Mouse (Mus musculus) cortical plate, adult 2 months (tissue): ENCODE data around the gene Smc6. TPM values are rescaled to one million over a fixed set of nuclear protein-coding genes. Genes with fewer than 3 reads are reported as not detected.

Experiments used
- H3K27ac ChIP-seq: fragments of 200-500 bp; 2 replicates; pipeline ENCODE4 v1.5.1; 2012; ENCODE audit warnings: low read length, control low read depth, inconsistent platforms; ENCODE audit not compliant: insufficient read depth
- H3K4me1 ChIP-seq: fragments of 200-500 bp; 2 replicates; pipeline ENCODE4 v1.6.1; 2011; ENCODE audit warnings: low read length; ENCODE audit not compliant: control insufficient read depth, insufficient read depth
- H3K4me3 ChIP-seq: fragments of 200-500 bp; 2 replicates; pipeline ENCODE4 v1.5.1; 2011; ENCODE audit warnings: mild to moderate bottlenecking, low read length, control low read depth; ENCODE audit not compliant: insufficient read depth
- CTCF ChIP-seq: fragments of 200-500 bp; IDR thresholded peaks from 2 replicates; pipeline ENCODE4 v1.5.1; 2011; ENCODE audit warnings: mild to moderate bottlenecking, control low read depth, low read length; ENCODE audit not compliant: insufficient read depth; ENCODE audit errors: extremely low read depth
- POLR2A ChIP-seq: fragments of 200-500 bp; IDR thresholded peaks from 2 replicates; pipeline ENCODE4 v1.6.1; 2011; ENCODE audit warnings: mild to moderate bottlenecking, low read length, control low read depth; ENCODE audit not compliant: insufficient read depth; ENCODE audit errors: extremely low read depth
- polyA plus RNA-seq: library from polyadenylated mRNA; depleted of rRNA; stranded (reverse); fragments of >200 nt; gene quantifications from 2 replicates; pipeline ENCODE4 v1.2.3, GENCODE M21; 2012

Gene Smc6
- polyA plus RNA-seq, 1 experiment: 40.6 TPM

- Histone ChIP-seq H3K4me3 (no peak overlapping the region), H3K27ac (no peak overlapping the region), H3K4me1 (no peaks in the 10 kb centered on the region)
- TF ChIP-seq CTCF: no peak
- TF ChIP-seq POLR2A: no peak
Observed at GRCm38 (mm10) chr12:11277207-11277606, 11.5 kb downstream of the Smc6 start.

GRCm38 (mm10) chr12:11279886-11280285 is 14.2 kb downstream of the Smc6 start:
- Histone ChIP-seq H3K27ac (no peak overlapping the region), H3K4me3 (no peak overlapping the region), H3K4me1 (no peaks in the 10 kb centered on the region)
- no peak for TF ChIP-seq POLR2A
- TF ChIP-seq CTCF: no peak

- H3K4me1 ChIP-seq: no peaks in the 10 kb centered on the region
- no peak overlapping the region for H3K4me3 ChIP-seq
- TF ChIP-seq POLR2A (no peak), CTCF (no peak)
Observed at GRCm38 (mm10) chr12:11281584-11281983, 15.9 kb downstream of the Smc6 start.

GRCm38 (mm10) chr12:11286382-11286781 is 20.7 kb downstream of the Smc6 start:
- no peaks in the 10 kb centered on the region for H3K4me1 ChIP-seq
- no peak overlapping the region for H3K4me3 ChIP-seq
- TF ChIP-seq CTCF (no peak), POLR2A (no peak)
- H3K27ac ChIP-seq: no peak overlapping the region

More at GRCm38 (mm10) chr12:11281584-11281983, 15.9 kb downstream of the Smc6 start:
- no peak overlapping the region for H3K27ac ChIP-seq

- no peak overlapping the region for H3K27ac ChIP-seq
- TF ChIP-seq CTCF (no peak), POLR2A (no peak)
- no peak overlapping the region for H3K4me3 ChIP-seq
- H3K4me1 ChIP-seq: no peaks in the 10 kb centered on the region
Observed at GRCm38 (mm10) chr12:11300858-11301257, 35.2 kb downstream of the Smc6 start.

GRCm38 (mm10) chr12:11306753-11307645 is 41.3 kb downstream of the Smc6 start:
- H3K27ac ChIP-seq: no peak overlapping the region
- TF ChIP-seq CTCF (no peak), POLR2A (no peak)
- H3K4me1 ChIP-seq: no peaks in the 10 kb centered on the region
- no peak overlapping the region for H3K4me3 ChIP-seq

GRCm38 (mm10) chr12:11311106-11311505 is 45.4 kb downstream of the Smc6 start:
- Histone ChIP-seq H3K4me1 (no peaks in the 10 kb centered on the region), H3K4me3 (no peak overlapping the region), H3K27ac (no peak overlapping the region)
- TF ChIP-seq POLR2A: no peak
- TF ChIP-seq CTCF: no peak

- H3K27ac ChIP-seq: no peak overlapping the region
- no peaks in the 10 kb centered on the region for H3K4me1 ChIP-seq
- TF ChIP-seq POLR2A: no peak
- H3K4me3 ChIP-seq: no peak overlapping the region
Observed at GRCm38 (mm10) chr12:11313840-11314239, 48.2 kb downstream of the Smc6 start.

GRCm38 (mm10) chr12:11317671-11318070 is 52.0 kb downstream of the Smc6 start:
- Histone ChIP-seq H3K27ac (no peak overlapping the region), H3K4me1 (no peaks in the 10 kb centered on the region), H3K4me3 (no peak overlapping the region)
- TF ChIP-seq POLR2A: no peak
- TF ChIP-seq CTCF: no peak

- Histone ChIP-seq H3K4me1 (no peaks in the 10 kb centered on the region), H3K4me3 (no peak overlapping the region), H3K27ac (no peak overlapping the region)
- no peak for TF ChIP-seq CTCF
- no peak for TF ChIP-seq POLR2A
Observed at GRCm38 (mm10) chr12:11324480-11324879, 58.8 kb downstream of the Smc6 start.

- TF ChIP-seq CTCF (no peak), POLR2A (no peak)
- no peak overlapping the region for H3K4me3 ChIP-seq
- no peaks in the 10 kb centered on the region; the same call in 1 of the 2 replicates for H3K4me1 ChIP-seq
- H3K27ac ChIP-seq: no peak overlapping the region
Observed at GRCm38 (mm10) chr12:11326483-11326882, 60.8 kb downstream of the Smc6 start.
